Mouse (Mus musculus) hindbrain, embryonic 16.5 days (tissue): ENCODE measurements around the gene Ksr1. TPM values are rescaled to one million over a fixed set of nuclear protein-coding genes. Genes with fewer than 3 reads are reported as not detected.

Experiments used
- ATAC-seq: fragments of 200-750 bp; cut with Nextera tagmentation; 2 replicates; pipeline ENCODE4 v1.8.0; 2017; ENCODE audit warnings: moderate TSS enrichment, moderate library complexity
- H3K27ac ChIP-seq: fragments of 300-500 bp; sonication (generic); 2 replicates; pipeline ENCODE4 v1.5.1; 2014; ENCODE audit warnings: low read depth, mild to moderate bottlenecking, control low read depth, low read length, moderate library complexity
- H3K27me3 ChIP-seq: fragments of 300-500 bp; sonication (generic); replicated peaks from 2 replicates; pipeline ENCODE4 v1.6.1; 2014; ENCODE audit warnings: low read length; ENCODE audit not compliant: control insufficient read depth, insufficient read depth
- H3K36me3 ChIP-seq: fragments of 300-500 bp; sonication (generic); 2 replicates; pipeline ENCODE4 v1.6.1; 2014; ENCODE audit warnings: mild to moderate bottlenecking, low read length, moderate library complexity, mixed read lengths; ENCODE audit not compliant: control insufficient read depth, insufficient read depth
- H3K4me1 ChIP-seq: fragments of 300-500 bp; sonication (generic); 2 replicates; pipeline ENCODE4 v1.6.1; 2014; ENCODE audit warnings: low read depth, low read length; ENCODE audit not compliant: control insufficient read depth, insufficient read depth
- H3K4me2 ChIP-seq: fragments of 300-500 bp; sonication (generic); 2 replicates; pipeline ENCODE4 v1.6.1; 2014; ENCODE audit warnings: mild to moderate bottlenecking, low read length, control low read depth, moderate library complexity
- H3K4me3 ChIP-seq: fragments of 300-500 bp; sonication (generic); 2 replicates; pipeline ENCODE4 v1.5.1; 2014; ENCODE audit warnings: mild to moderate bottlenecking, low read length, control low read depth, moderate library complexity
- H3K9ac ChIP-seq: fragments of 300-500 bp; sonication (generic); 2 replicates; pipeline ENCODE4 v1.6.1; 2014; ENCODE audit warnings: low read depth, mild to moderate bottlenecking, control low read depth, low read length, moderate library complexity
- H3K9me3 ChIP-seq: fragments of 300-500 bp; sonication (generic); 2 replicates; pipeline ENCODE4 v1.6.1; 2014; ENCODE audit warnings: mild to moderate bottlenecking, low read length, moderate library complexity; ENCODE audit not compliant: control insufficient read depth
- WGBS: fragments of 180-500 bp; shearing (Covaris S2); extraction: QIAGEN DNeasy Blood & Tissue Kit; methylation state at CpG from one replicate; pipeline ENCODE4 v1.1.7; 2014; 5-methylcytosine and 5-hydroxymethylcytosine counted together
- polyA plus RNA-seq: library from polyadenylated mRNA; unstranded; fragments of >200 nt; fragmentation: Nextera tagmentation; extraction: Ambion mirVana; gene quantifications from 2 replicates; pipeline ENCODE4 v1.2.1, GENCODE M21; 2015

The Ksr1 gene
- polyA plus RNA-seq, 1 experiment from 2014 or later = 4.4 TPM

GRCm38 (mm10) chr11:79142381-79142780, 3.8 kb downstream of the Ksr1 start:
- no peak for ATAC-seq
- H3K36me3 ChIP-seq = no peaks in the 10 kb centered on the region
- no peaks in the 10 kb centered on the region for H3K27me3 ChIP-seq
- H3K9me3 ChIP-seq = no peaks in the 10 kb centered on the region
- H3K27ac ChIP-seq = no peak overlapping the region
- 80% methylated on average over 11 of the region's 11 CpGs for WGBS
- H3K4me1 ChIP-seq = peaks cover 19% of the 10 kb centered on the region
- H3K9ac ChIP-seq = no peak overlapping the region
- H3K4me2 ChIP-seq = no peak overlapping the region
- H3K4me3 ChIP-seq = no peak overlapping the region

GRCm38 (mm10) chr11:79141235-79142109, 4.7 kb downstream of the Ksr1 start:
- WGBS = 41% methylated on average over 11 of the region's 11 CpGs
- H3K9me3 ChIP-seq = no peaks in the 10 kb centered on the region
- no peak overlapping the region for H3K4me3 ChIP-seq
- no peak overlapping the region for H3K27ac ChIP-seq
- no peaks in the 10 kb centered on the region for H3K27me3 ChIP-seq
- H3K36me3 ChIP-seq = no peaks in the 10 kb centered on the region
- H3K4me1 ChIP-seq = peaks cover 19% of the 10 kb centered on the region
- H3K4me2 ChIP-seq = no peak overlapping the region
- H3K9ac ChIP-seq = no peak overlapping the region
- no peak for ATAC-seq

GRCm38 (mm10) chr11:79140511-79140888, 5.7 kb downstream of the Ksr1 start:
- no peaks in the 10 kb centered on the region for H3K27me3 ChIP-seq
- no peak overlapping the region for H3K9ac ChIP-seq
- H3K4me3 ChIP-seq = no peak overlapping the region
- no peak overlapping the region for H3K27ac ChIP-seq
- H3K36me3 ChIP-seq = no peaks in the 10 kb centered on the region
- peaks cover 24% of the 10 kb centered on the region for H3K4me1 ChIP-seq
- H3K9me3 ChIP-seq = no peaks in the 10 kb centered on the region
- WGBS = 92% methylated on average over 6 of the region's 6 CpGs
- no peak for ATAC-seq
- H3K4me2 ChIP-seq = no peak overlapping the region

GRCm38 (mm10) chr11:79139878-79140510, 6.2 kb downstream of the Ksr1 start:
- no peak overlapping the region for H3K9ac ChIP-seq
- H3K9me3 ChIP-seq = no peaks in the 10 kb centered on the region
- no peak overlapping the region for H3K4me3 ChIP-seq
- H3K27me3 ChIP-seq = no peaks in the 10 kb centered on the region
- no peak overlapping the region for H3K4me2 ChIP-seq
- WGBS = 90% methylated on average over 11 of the region's 11 CpGs
- no peak for ATAC-seq
- H3K4me1 ChIP-seq = peaks cover 25% of the 10 kb centered on the region
- no peaks in the 10 kb centered on the region for H3K36me3 ChIP-seq
- H3K27ac ChIP-seq = no peak overlapping the region

GRCm38 (mm10) chr11:79138621-79139020, 7.6 kb downstream of the Ksr1 start:
- no peaks in the 10 kb centered on the region for H3K27me3 ChIP-seq
- no peaks in the 10 kb centered on the region for H3K36me3 ChIP-seq
- no peak overlapping the region for H3K4me3 ChIP-seq
- H3K4me1 ChIP-seq = peaks cover 12% of the 10 kb centered on the region
- 93% methylated on average over 6 of the region's 6 CpGs for WGBS
- H3K9me3 ChIP-seq = no peaks in the 10 kb centered on the region
- H3K9ac ChIP-seq = no peak overlapping the region
- H3K4me2 ChIP-seq = no peak overlapping the region
- ATAC-seq = no peak
- H3K27ac ChIP-seq = no peak overlapping the region

- ATAC-seq = no peak
- no peak overlapping the region for H3K4me3 ChIP-seq
- H3K9ac ChIP-seq = no peak overlapping the region
- H3K4me1 ChIP-seq = peaks cover 11% of the 10 kb centered on the region
- H3K9me3 ChIP-seq = no peaks in the 10 kb centered on the region
- H3K36me3 ChIP-seq = no peaks in the 10 kb centered on the region
- no peaks in the 10 kb centered on the region for H3K27me3 ChIP-seq
- H3K27ac ChIP-seq = no peak overlapping the region
- 49% methylated on average over 5 of the region's 5 CpGs for WGBS
- no peak overlapping the region for H3K4me2 ChIP-seq
Observed at GRCm38 (mm10) chr11:79137245-79137644, 9.0 kb downstream of the Ksr1 start.

GRCm38 (mm10) chr11:79135685-79136360, 10.4 kb downstream of the Ksr1 start:
- H3K4me2 ChIP-seq = no peak overlapping the region
- no peaks in the 10 kb centered on the region for H3K9me3 ChIP-seq
- peak; percentile 50 for ATAC-seq
- no peaks in the 10 kb centered on the region for H3K27me3 ChIP-seq
- H3K4me1 ChIP-seq = peaks cover 7% of the 10 kb centered on the region
- no peak overlapping the region for H3K9ac ChIP-seq
- no peaks in the 10 kb centered on the region for H3K36me3 ChIP-seq
- no peak overlapping the region for H3K4me3 ChIP-seq
- peak overlapping the region; percentile 48; the same call in 1 of the 2 replicates for H3K27ac ChIP-seq
- 30% methylated on average over 7 of the region's 7 CpGs for WGBS

GRCm38 (mm10) chr11:79135105-79135503, 11.1 kb downstream of the Ksr1 start:
- Histone ChIP-seq H3K4me2 (no peak overlapping the region), H3K36me3 (no peaks in the 10 kb centered on the region), H3K27ac (no peak overlapping the region), H3K4me1 (peaks cover 7% of the 10 kb centered on the region), H3K9me3 (no peaks in the 10 kb centered on the region), H3K4me3 (no peak overlapping the region), H3K27me3 (no peaks in the 10 kb centered on the region), H3K9ac (no peak overlapping the region)
- 98% methylated on average over 13 of the region's 13 CpGs for WGBS
- ATAC-seq = no peak
